Mouse (Mus musculus) CH12.LX (cell line): Measurements from ENCODE around the gene Arl4c.

Experiments used
- CTCF ChIP-seq, 2 experiments: IDR thresholded peaks in 1 of 2; conservative IDR thresholded peaks in 1 of 2; 2 replicates each; pipeline ENCODE4 v1.5.1; 2011 to 2012; ENCODE audit warnings: low read depth in 2 of 2, low read length in 2 of 2, improper control_type of control experiment in 1 of 2, inconsistent platforms in 1 of 2, mild to moderate bottlenecking in 1 of 2, moderate library complexity in 1 of 2
- EP300 ChIP-seq: IDR thresholded peaks from 2 replicates; pipeline ENCODE4 v1.6.1; 2011; ENCODE audit warnings: low read length, improper control_type of control experiment
- ETS1 ChIP-seq: conservative IDR thresholded peaks from 2 replicates; pipeline ENCODE4 v1.6.1; 2012; ENCODE audit warnings: low read depth, mild to moderate bottlenecking, inconsistent platforms, low read length, improper control_type of control experiment, moderate library complexity
- POLR2A ChIP-seq: IDR thresholded peaks from 2 replicates; pipeline ENCODE4 v1.6.1; 2011; ENCODE audit warnings: low read depth, mild to moderate bottlenecking, improper control_type of control experiment, low read length
- RCOR1 ChIP-seq: conservative IDR thresholded peaks from 2 replicates; pipeline ENCODE4 v1.6.1; 2012; ENCODE audit warnings: low read depth, mild to moderate bottlenecking, inconsistent platforms, low read length, improper control_type of control experiment
- USF1 ChIP-seq: IDR thresholded peaks from 2 replicates; pipeline ENCODE4 v1.6.1; 2014; ENCODE audit warnings: low read depth, mild to moderate bottlenecking, inconsistent platforms, low read length, improper control_type of control experiment
- ZMIZ1 ChIP-seq: IDR thresholded peaks from 2 replicates; pipeline ENCODE4 v1.6.1; 2012; ENCODE audit warnings: low read depth, mild to moderate bottlenecking, inconsistent platforms, low read length, improper control_type of control experiment

- no peak for TF ChIP-seq CTCF (conservative IDR thresholded peaks at IDR 0.05 in 1 of 2, IDR thresholded peaks at IDR 0.05 in 1 of 2; ENCODE audit: low read depth in 2 of 2, low read length in 2 of 2)
- TF ChIP-seq USF1: no peak
- no peak for TF ChIP-seq ETS1
- TF ChIP-seq POLR2A: no peak
- no peak for TF ChIP-seq RCOR1
- TF ChIP-seq ZMIZ1: no peak
- TF ChIP-seq EP300: no peak
Observed at GRCm38 (mm10) chr1:88668353-88668752, 33.7 kb downstream of the Arl4c start.
